ENCODE assay signal across 16 mouse cellular contexts in genomic region chr9:29610867-29611266, GRCm38 (mm10).
A peak's percentile ranks its signal among the peaks of the same experiment; 100 is the strongest.
DNase-seq lines count a peak whose midpoint lies in the region; ATAC-seq and TF ChIP-seq lines count a peak whose summit lies in the region.
"Had no signal": no experiment of that assay in that cellular context is flagged by ENCODE, and none has a peak within 500 bp of the region (broad histone marks: within the 10 kb centered on the region; RNA-seq: fewer than 3 reads in every experiment).

No protein-coding gene starts in this region.

- no peak overlapping the region for H3K4me2 ChIP-seq in hindbrain, embryonic 14.5 days (replicated peaks)
- H3K4me2 ChIP-seq in hindbrain, embryonic 11.5 days (replicated peaks; ENCODE audit: low read depth, low read length) = no peak overlapping the region
- H3K4me2 ChIP-seq in limb, embryonic 14.5 days (replicated peaks; ENCODE audit: low read depth, low read length, severe bottlenecking) = no peak overlapping the region
- H3K4me2 ChIP-seq: heart, embryonic 15.5 days; limb, embryonic 15.5 days; midbrain, embryonic 13.5 days had no signal

- H3K4me1 ChIP-seq in hindbrain, embryonic 14.5 days (replicated peaks; ENCODE audit: control insufficient read depth, insufficient read depth, low read length) = no peaks in the 10 kb centered on the region; the same call in 1 of the 2 replicates
- no peaks in the 10 kb centered on the region for H3K4me1 ChIP-seq in hindbrain, embryonic 11.5 days (replicated peaks; ENCODE audit: control insufficient read depth, insufficient read depth, low read length)
- 0 out of 2 replicates have a peak, but pooled peaks cover 3% of the 10 kb centered on the region for H3K4me1 ChIP-seq in limb, embryonic 14.5 days (ENCODE audit: control insufficient read depth, insufficient read depth, low read length)
- H3K4me1 ChIP-seq: limb, embryonic 15.5 days had no signal

- peak; percentile 34; the same call in 1 of the 2 replicates for ATAC-seq in hindbrain, embryonic 14.5 days (ENCODE audit: low FRiP score)
- no peak for ATAC-seq in hindbrain, embryonic 11.5 days (ENCODE audit: low FRiP score)
- ATAC-seq in limb, embryonic 14.5 days (ENCODE audit: low FRiP score, low read depth) = peak; percentile 67; the same call in 1 of the 2 replicates
- ATAC-seq: lung, postnatal 0 days; midbrain, embryonic 13.5 days had no signal

- H3K27me3 ChIP-seq in hindbrain, embryonic 14.5 days (ENCODE audit: control insufficient read depth, insufficient read depth, low read length) = no peaks in the 10 kb centered on the region
- no peaks in the 10 kb centered on the region for H3K27me3 ChIP-seq in hindbrain, embryonic 11.5 days (ENCODE audit: control insufficient read depth, insufficient read depth, low read length)
- H3K27me3 ChIP-seq in limb, embryonic 14.5 days (ENCODE audit: control insufficient read depth, insufficient read depth, low read length) = no peaks in the 10 kb centered on the region
- H3K27me3 ChIP-seq: heart, embryonic 15.5 days; limb, embryonic 15.5 days; midbrain, embryonic 13.5 days had no signal

- H3K27ac ChIP-seq in hindbrain, embryonic 14.5 days = no peak overlapping the region
- no peak overlapping the region for H3K27ac ChIP-seq in hindbrain, embryonic 11.5 days (ENCODE audit: low read depth, low read length)
- H3K27ac ChIP-seq in limb, embryonic 14.5 days (replicated peaks; ENCODE audit: low read depth, low read length) = no peak overlapping the region
- H3K27ac ChIP-seq: heart, embryonic 15.5 days; limb, embryonic 15.5 days; midbrain, embryonic 13.5 days had no signal

- H3K36me3 ChIP-seq in hindbrain, embryonic 14.5 days (replicated peaks; ENCODE audit: control insufficient read depth, insufficient read depth) = no peaks in the 10 kb centered on the region
- no peaks in the 10 kb centered on the region for H3K36me3 ChIP-seq in hindbrain, embryonic 11.5 days (ENCODE audit: control insufficient read depth, insufficient read depth, low read length)
- no peaks in the 10 kb centered on the region for H3K36me3 ChIP-seq in limb, embryonic 14.5 days (ENCODE audit: control insufficient read depth, insufficient read depth, low read length)
- H3K36me3 ChIP-seq: G1E; heart, embryonic 15.5 days; limb, embryonic 15.5 days; midbrain, embryonic 13.5 days had no signal

- H3K4me3 ChIP-seq in hindbrain, embryonic 14.5 days (replicated peaks; ENCODE audit: low read length) = no peak overlapping the region
- H3K4me3 ChIP-seq in hindbrain, embryonic 11.5 days (ENCODE audit: low read depth, low read length) = no peak overlapping the region
- H3K4me3 ChIP-seq in limb, embryonic 14.5 days (replicated peaks; ENCODE audit: low read length) = no peak overlapping the region
- H3K4me3 ChIP-seq: erythroblast, embryonic 14.5 days; heart, embryonic 15.5 days; limb, embryonic 15.5 days; midbrain, embryonic 13.5 days had no signal

- no peak overlapping the region for H3K9ac ChIP-seq in hindbrain, embryonic 14.5 days
- H3K9ac ChIP-seq in hindbrain, embryonic 11.5 days (ENCODE audit: low read depth, low read length) = no peak overlapping the region
- H3K9ac ChIP-seq in limb, embryonic 14.5 days (ENCODE audit: low read depth, low read length, severe bottlenecking) = no peak overlapping the region
- H3K9ac ChIP-seq: heart, embryonic 15.5 days; limb, embryonic 15.5 days; midbrain, embryonic 13.5 days had no signal

- TF ChIP-seq POLR2A in limb, embryonic 14.5 days (IDR thresholded peaks at IDR 0.05; ENCODE audit: borderline replicate concordance, extremely low read depth, insufficient read depth, insufficient read length) = no peak

- DNase-seq in cerebellum, adult 11 months = peak; percentile 29
- no peak for DNase-seq in cerebellum, postnatal 4 days (ENCODE audit: low spot score in 2 of 2)
- no peak for DNase-seq in hindbrain, embryonic 14.5 days (ENCODE audit: low spot score)
- DNase-seq in hindbrain, embryonic 11.5 days (ENCODE audit: low spot score) = no peak
- DNase-seq in right cerebral cortex, adult 18-20 months = peak; percentile 59
- DNase-seq in right cerebral cortex, postnatal 25 days = no peak
- peak; percentile 47 for DNase-seq in limb, embryonic 14.5 days (ENCODE audit: low spot score)
- no peak for DNase-seq in spleen, postnatal 14 days (ENCODE audit: low spot score in 2 of 2)
- DNase-seq: gastrocnemius, postnatal 36 days; kidney, adult 18-20 months had no signal

- WGBS in hindbrain, embryonic 14.5 days = 77% methylated on average over 2 of the region's 2 CpGs
- WGBS in hindbrain, embryonic 11.5 days = 77% methylated on average over 2 of the region's 2 CpGs
- WGBS in limb, embryonic 14.5 days = 17% methylated on average over 2 of the region's 2 CpGs

- H3K9me3 ChIP-seq in hindbrain, embryonic 14.5 days (ENCODE audit: control insufficient read depth, low read length) = peaks cover under 1% of the 10 kb centered on the region; the same call in 1 of the 2 replicates
- H3K9me3 ChIP-seq in hindbrain, embryonic 11.5 days (ENCODE audit: control insufficient read depth, low read length) = no peaks in the 10 kb centered on the region; the same call in 1 of the 2 replicates
- 0 out of 2 replicates have a peak, but pooled peaks cover 5% of the 10 kb centered on the region for H3K9me3 ChIP-seq in limb, embryonic 14.5 days (ENCODE audit: control insufficient read depth, low read length)
- H3K9me3 ChIP-seq: heart, embryonic 15.5 days; limb, embryonic 15.5 days had no signal

Comparison
In these comparisons a context has a peak if more than half of its experiments do, and no peak if none do; other contexts are left out.
1. DNase-seq: peak in cerebellum, adult 11 months (single experiment), right cerebral cortex, adult 18-20 months (single experiment) and limb, embryonic 14.5 days (single experiment); none in cerebellum, postnatal 4 days (0 of 2), hindbrain, embryonic 14.5 days (single experiment), hindbrain, embryonic 11.5 days (single experiment), right cerebral cortex, postnatal 25 days (single experiment) and spleen, postnatal 14 days (0 of 2).